In genomic region chr1:40670025-40670424, GRCm38 (mm10) we compare ENCODE assay signal across 19 mouse cellular contexts. TPM values are rescaled to one million over a fixed set of nuclear protein-coding genes. Genes with fewer than 3 reads are reported as not detected.
"Had no signal": no experiment of that assay in that cellular context is flagged by ENCODE, and none has a peak within 500 bp of the region (broad histone marks: within the 10 kb centered on the region; RNA-seq: fewer than 3 reads in every experiment).

No protein-coding gene starts in this region.

- H3K27me3 ChIP-seq: midbrain, embryonic 12.5 days; midbrain, embryonic 15.5 days; neural tube, embryonic 12.5 days; neural tube, embryonic 15.5 days had no signal

- DNase-seq: kidney, postnatal 14 days; kidney, postnatal 4 days; liver, postnatal 0 days; lung, embryonic 14.5 days; right cerebral cortex, adult 18-20 months; right cerebral cortex, postnatal 14 days; right cerebral cortex, postnatal 4 days; thymus, adult 2 months; thymus, postnatal 14 days; thymus, postnatal 4 days had no signal

- H3K4me2 ChIP-seq: lung, embryonic 14.5 days; midbrain, embryonic 12.5 days; midbrain, embryonic 15.5 days; neural tube, embryonic 12.5 days; neural tube, embryonic 15.5 days had no signal

- ATAC-seq: liver, postnatal 0 days; lung, postnatal 0 days; midbrain, embryonic 15.5 days had no signal

- H3K27ac ChIP-seq: left cerebral cortex, adult 2 months; liver, embryonic 14.5 days; macrophage; midbrain, embryonic 12.5 days; midbrain, embryonic 15.5 days; neural tube, embryonic 12.5 days; neural tube, embryonic 15.5 days; stomach, postnatal 0 days had no signal

- H3K9ac ChIP-seq: liver, embryonic 14.5 days; liver, postnatal 0 days; lung, embryonic 14.5 days; midbrain, embryonic 12.5 days; midbrain, embryonic 15.5 days; neural tube, embryonic 12.5 days; neural tube, embryonic 15.5 days had no signal

- H3K36me3 ChIP-seq: midbrain, embryonic 12.5 days; midbrain, embryonic 15.5 days; neural tube, embryonic 12.5 days; neural tube, embryonic 15.5 days had no signal

- H3K4me3 ChIP-seq: left cerebral cortex, adult 2 months; midbrain, embryonic 12.5 days; midbrain, embryonic 15.5 days; neural tube, embryonic 12.5 days; neural tube, embryonic 15.5 days had no signal

- H3K4me1 ChIP-seq: midbrain, embryonic 12.5 days; midbrain, embryonic 15.5 days; neural tube, embryonic 12.5 days; neural tube, embryonic 15.5 days had no signal

- H3K9me3 ChIP-seq: midbrain, embryonic 12.5 days; midbrain, embryonic 15.5 days; neural tube, embryonic 12.5 days; neural tube, embryonic 15.5 days had no signal

RNA-seq across cellular contexts. Expression of gene Slc9a2, which starts 10.3 kb away (rescaled TPM):
- polyA plus RNA-seq: liver, postnatal 0 days; lung, embryonic 14.5 days; macrophage; neural tube, embryonic 12.5 days had no signal
